Mouse (Mus musculus) stomach, embryonic 14.5 days (tissue): ENCODE measurements around the gene Olfr1042. TPM values are rescaled to one million over a fixed set of nuclear protein-coding genes. Genes with fewer than 3 reads are reported as not detected.

ENCODE experiments used
- ATAC-seq: fragments of 200-750 bp; cut with Nextera tagmentation; 2 replicates; pipeline ENCODE4 v1.8.0; 2017; ENCODE audit warnings: low read depth, moderate TSS enrichment; ENCODE audit not compliant: insufficient number of reproducible peaks, insufficient read depth, low FRiP score
- H3K27ac ChIP-seq: fragments of 300-500 bp; sonication (generic); 2 replicates; pipeline ENCODE4 v1.5.1; 2014; ENCODE audit warnings: mild to moderate bottlenecking, low read length, moderate library complexity, mixed read lengths
- H3K27me3 ChIP-seq: fragments of 300-500 bp; sonication (generic); 2 replicates; pipeline ENCODE4 v1.6.1; 2014; ENCODE audit warnings: low read length, control low read depth, mixed read lengths; ENCODE audit not compliant: control insufficient read depth, insufficient read depth
- H3K36me3 ChIP-seq: fragments of 300-500 bp; sonication (generic); 2 replicates; pipeline ENCODE4 v1.6.1; 2014; ENCODE audit warnings: mild to moderate bottlenecking, control low read depth, low read length, moderate library complexity, mixed read lengths; ENCODE audit not compliant: control insufficient read depth, insufficient read depth
- H3K4me1 ChIP-seq: fragments of 300-500 bp; sonication (generic); 2 replicates; pipeline ENCODE4 v1.6.1; 2014; ENCODE audit warnings: low read length, control low read depth, mixed read lengths; ENCODE audit not compliant: control insufficient read depth, insufficient read depth
- H3K4me2 ChIP-seq: fragments of 300-500 bp; sonication (generic); replicated peaks from 2 replicates; pipeline ENCODE4 v1.6.1; 2014; ENCODE audit warnings: low read depth, low read length, control low read depth
- H3K4me3 ChIP-seq: fragments of 300-500 bp; sonication (generic); 2 replicates; pipeline ENCODE4 v1.5.1; 2014; ENCODE audit warnings: low read depth, low read length, control low read depth
- H3K9ac ChIP-seq: fragments of 300-500 bp; sonication (generic); replicated peaks from 2 replicates; pipeline ENCODE4 v1.6.1; 2014; ENCODE audit warnings: low read depth, mild to moderate bottlenecking, control low read depth, low read length, moderate library complexity, mixed read lengths
- H3K9me3 ChIP-seq: fragments of 300-500 bp; sonication (generic); 2 replicates; pipeline ENCODE4 v1.6.1; 2016; ENCODE audit warnings: low read depth, low read length, control low read depth; ENCODE audit not compliant: control insufficient read depth
- WGBS: fragments of 180-500 bp; shearing (Covaris S2); extraction: QIAGEN DNeasy Blood & Tissue Kit; methylation state at CpG from one replicate; pipeline ENCODE4 v1.1.7; 2014; 5-methylcytosine and 5-hydroxymethylcytosine counted together
- polyA plus RNA-seq: library from polyadenylated mRNA; unstranded; fragments of >200 nt; fragmentation: Nextera tagmentation; extraction: Ambion mirVana; gene quantifications from 2 replicates; pipeline ENCODE4 v1.2.1, GENCODE M21; 2014

Olfr1042 gene
- polyA plus RNA-seq, 1 experiment from 2014 or later: not detected

- Histone ChIP-seq H3K9ac (no peak within 1 kb of the TSS), H3K4me2 (no peak within 1 kb of the TSS), H3K4me3 (no peak within 1 kb of the TSS), H3K27me3 (no peaks in the 10 kb centered on the region), H3K4me1 (no peaks in the 10 kb centered on the region), H3K36me3 (no peaks in the 10 kb centered on the region), H3K9me3 (no peaks in the 10 kb centered on the region), H3K27ac (no peak within 1 kb of the TSS)
- ATAC-seq: no peak
- 88% methylated on average over 1 of the region's 1 CpGs for WGBS
Measured at GRCm38 (mm10) chr2:86135828-86136227, 25.8 kb downstream of the Olfr1042 start, which contains the start of gene Olfr1039. Gene Olfr1039, minus strand, starts transcription at chr2:86135928.

Other genes starting within 250 kb of the Olfr1042 start
- not detected in 2 replicates for gene Olfr1025-ps1, start 246.6 kb downstream of the Olfr1042 start, polyA plus RNA-seq
- gene Olfr1026, start 240.3 kb downstream of the Olfr1042 start, polyA plus RNA-seq: not detected in 2 replicates
- not detected in 2 replicates for gene Olfr1028, start 211.4 kb downstream of the Olfr1042 start, polyA plus RNA-seq
- gene Olfr1029, start 187.9 kb downstream of the Olfr1042 start, polyA plus RNA-seq: not detected in 2 replicates
- not detected in 2 replicates for gene Olfr1030, start 182.6 kb downstream of the Olfr1042 start, polyA plus RNA-seq
- gene Olfr1031, start 171.5 kb downstream of the Olfr1042 start, polyA plus RNA-seq: not detected in 2 replicates
- gene Olfr1032, start 156.3 kb downstream of the Olfr1042 start, polyA plus RNA-seq: not detected in 2 replicates
- gene Olfr1033, start 141.2 kb downstream of the Olfr1042 start, polyA plus RNA-seq: 2.6 and 5.0 TPM in 2 replicates
- gene Olfr1034, start 116.0 kb downstream of the Olfr1042 start, polyA plus RNA-seq: 0.07 TPM in 2 replicates
- gene Olfr1036, start 87.8 kb downstream of the Olfr1042 start, polyA plus RNA-seq: not detected in 2 replicates
- not detected in 2 replicates for gene Olfr1037, start 74.5 kb downstream of the Olfr1042 start, polyA plus RNA-seq
- gene Olfr1039, start 25.9 kb downstream of the Olfr1042 start, polyA plus RNA-seq: not detected in 2 replicates
- not detected in 2 replicates for gene Olfr1040, start 15.1 kb downstream of the Olfr1042 start, polyA plus RNA-seq
- gene Olfr1043, start 5.7 kb upstream of the Olfr1042 start, polyA plus RNA-seq: not detected in 2 replicates
- not detected in 2 replicates for gene Olfr1044, start 16.0 kb upstream of the Olfr1042 start, polyA plus RNA-seq
- not detected in 2 replicates for gene Olfr52, start 23.8 kb upstream of the Olfr1042 start, polyA plus RNA-seq
- gene Olfr1045, start 41.2 kb upstream of the Olfr1042 start, polyA plus RNA-seq: not detected in 2 replicates
- not detected in 2 replicates for gene Olfr1046, start 57.5 kb upstream of the Olfr1042 start, polyA plus RNA-seq
- gene Olfr1047, start 69.6 kb upstream of the Olfr1042 start, polyA plus RNA-seq: not detected in 2 replicates
- gene Olfr1048, start 78.5 kb upstream of the Olfr1042 start, polyA plus RNA-seq: not detected in 2 replicates
- gene Olfr1049, start 96.5 kb upstream of the Olfr1042 start, polyA plus RNA-seq: not detected in 2 replicates
- gene Olfr1051, start 117.2 kb upstream of the Olfr1042 start, polyA plus RNA-seq: not detected in 2 replicates
- gene Olfr1052, start 130.6 kb upstream of the Olfr1042 start, polyA plus RNA-seq: not detected in 2 replicates
- gene Olfr1053, start 153.4 kb upstream of the Olfr1042 start, polyA plus RNA-seq: not detected in 2 replicates
- gene Olfr1054, start 173.6 kb upstream of the Olfr1042 start, polyA plus RNA-seq: not detected in 2 replicates
- gene Olfr1055, start 188.4 kb upstream of the Olfr1042 start, polyA plus RNA-seq: not detected in 2 replicates
- not detected in 2 replicates for gene Olfr1056, start 200.6 kb upstream of the Olfr1042 start, polyA plus RNA-seq
- gene Olfr1057, start 216.6 kb upstream of the Olfr1042 start, polyA plus RNA-seq: not detected in 2 replicates
- gene Olfr1058, start 226.7 kb upstream of the Olfr1042 start, polyA plus RNA-seq: not detected in 2 replicates